In genomic region chr11:119190498-119190897, GRCm38 (mm10) we compare ENCODE assay signal across 8 mouse cellular contexts. TPM values are rescaled to one million over a fixed set of nuclear protein-coding genes. Genes with fewer than 3 reads are reported as not detected.
DNase-seq lines count a peak whose midpoint lies in the region; ATAC-seq lines count a peak whose summit lies in the region.

No protein-coding gene starts in this region.

- WGBS in liver, embryonic 12.5 days (ENCODE audit: insufficient replicate concordance) = 20% methylated on average over 11 of the region's 11 CpGs
- WGBS in hindbrain, embryonic 15.5 days = 19% methylated on average over 11 of the region's 11 CpGs
- 35% methylated on average over 11 of the region's 11 CpGs for WGBS in midbrain, embryonic 11.5 days

- intact Hi-C loops in left cerebral cortex, postnatal 25 days (cut with DNase I) = loop anchor here (2.0 kb wide), 2 partner anchors 102 to 140 kb away; no protein-coding TSS in a partner anchor

- H3K4me3 ChIP-seq in liver, embryonic 12.5 days = no peak overlapping the region
- no peak overlapping the region for H3K4me3 ChIP-seq in hindbrain, embryonic 15.5 days
- H3K4me3 ChIP-seq in midbrain, embryonic 11.5 days (ENCODE audit: low read depth, low read length) = no peak overlapping the region

- ATAC-seq in liver, embryonic 12.5 days = no peak
- peak; percentile 69 for ATAC-seq in hindbrain, embryonic 15.5 days (ENCODE audit: low FRiP score, low read depth)
- ATAC-seq in midbrain, embryonic 11.5 days (ENCODE audit: low FRiP score) = peak; percentile 57

- no peaks in the 10 kb centered on the region for H3K9me3 ChIP-seq in liver, embryonic 12.5 days (replicated peaks)
- no peaks in the 10 kb centered on the region for H3K9me3 ChIP-seq in hindbrain, embryonic 15.5 days
- no peaks in the 10 kb centered on the region for H3K9me3 ChIP-seq in midbrain, embryonic 11.5 days (ENCODE audit: control insufficient read depth, low read length)

- H3K9ac ChIP-seq in liver, embryonic 12.5 days = no peak overlapping the region
- 0 out of 2 replicates have a peak overlapping the region, but pooled peaks have one; percentile 32 for H3K9ac ChIP-seq in hindbrain, embryonic 15.5 days
- H3K9ac ChIP-seq in midbrain, embryonic 11.5 days (ENCODE audit: low read length) = peak overlapping the region; percentile 34; the same call in 1 of the 2 replicates

- no peak overlapping the region for H3K27ac ChIP-seq in liver, embryonic 12.5 days
- peak overlapping the region; percentile 54; the same call in 1 of the 2 replicates for H3K27ac ChIP-seq in hindbrain, embryonic 15.5 days (replicated peaks)
- no peak overlapping the region; the same call in 1 of the 2 replicates for H3K27ac ChIP-seq in midbrain, embryonic 11.5 days (ENCODE audit: low read depth, low read length)

- H3K36me3 ChIP-seq in liver, embryonic 12.5 days = no peaks in the 10 kb centered on the region
- H3K36me3 ChIP-seq in hindbrain, embryonic 15.5 days = no peaks in the 10 kb centered on the region
- H3K36me3 ChIP-seq in midbrain, embryonic 11.5 days (ENCODE audit: control insufficient read depth, insufficient read depth, low read length) = no peaks in the 10 kb centered on the region

- H3K27me3 ChIP-seq in liver, embryonic 12.5 days (replicated peaks) = 0 out of 2 replicates have a peak, but pooled peaks cover 6% of the 10 kb centered on the region
- H3K27me3 ChIP-seq in hindbrain, embryonic 15.5 days = no peaks in the 10 kb centered on the region
- no peaks in the 10 kb centered on the region for H3K27me3 ChIP-seq in midbrain, embryonic 11.5 days (ENCODE audit: control insufficient read depth, insufficient read depth, low read length)

- no peak overlapping the region for H3K4me2 ChIP-seq in liver, embryonic 12.5 days
- 0 out of 2 replicates have a peak overlapping the region, but pooled peaks have one; percentile 14 for H3K4me2 ChIP-seq in hindbrain, embryonic 15.5 days
- no peak overlapping the region for H3K4me2 ChIP-seq in midbrain, embryonic 11.5 days

- peak; percentile 54 for DNase-seq in liver
- peak; percentile 69 for DNase-seq in cerebellum, adult 9-11 months
- peak; percentile 50 to 54 for DNase-seq in frontal cortex, postnatal 36 days (ENCODE audit: low spot score in 2 of 2)
- peak; percentile 41 to 64 for DNase-seq in left cerebral cortex, postnatal 25 days (ENCODE audit: low spot score in 2 of 2)
- DNase-seq in midbrain, embryonic 11.5 days (ENCODE audit: low spot score, missing footprints) = no peak
- DNase-seq in skeletal muscle tissue, adult 2 months (ENCODE audit: low read depth, low spot score) = peak; percentile 50

- H3K4me1 ChIP-seq in liver, embryonic 12.5 days = peaks cover 6% of the 10 kb centered on the region; the same call in 1 of the 2 replicates
- peaks cover 40% of the 10 kb centered on the region for H3K4me1 ChIP-seq in hindbrain, embryonic 15.5 days (replicated peaks)
- peaks cover 11% of the 10 kb centered on the region for H3K4me1 ChIP-seq in midbrain, embryonic 11.5 days (ENCODE audit: control insufficient read depth, insufficient read depth, low read length)

RNA-seq across cellular contexts. Expression of gene Tbc1d16, which starts 37.8 kb away (rescaled TPM):
- polyA plus RNA-seq in liver, embryonic 12.5 days (2016; fragmentation: Nextera tagmentation; extraction: Ambion mirVana) = 1.8 and 2.0 TPM in 2 replicates
- 56.1 and 57.1 TPM in 2 replicates for polyA plus RNA-seq in hindbrain, embryonic 15.5 days (2015; fragmentation: Nextera tagmentation; extraction: Ambion mirVana)
- total RNA-seq in left cerebral cortex, postnatal 25 days (2021) = 10 to 100 TPM; 32.1 to 40.9 TPM
- polyA plus RNA-seq in midbrain, embryonic 11.5 days (2014; fragmentation: Nextera tagmentation; extraction: Ambion mirVana) = 13.3 and 15.2 TPM in 2 replicates

RNA-seq across cellular contexts. Expression of gene Ccdc40, which starts 37.9 kb away (rescaled TPM):
- 1.8 and 2.4 TPM in 2 replicates for polyA plus RNA-seq in liver, embryonic 12.5 days (2016; fragmentation: Nextera tagmentation; extraction: Ambion mirVana)
- polyA plus RNA-seq in hindbrain, embryonic 15.5 days (2015; fragmentation: Nextera tagmentation; extraction: Ambion mirVana) = 14.6 and 15.4 TPM in 2 replicates
- total RNA-seq in left cerebral cortex, postnatal 25 days (2021) = 1 to 10 TPM in 1 of 2 experiments, under 1 TPM in 1; 0.98 to 1.4 TPM
- polyA plus RNA-seq in midbrain, embryonic 11.5 days (2014; fragmentation: Nextera tagmentation; extraction: Ambion mirVana) = 18.6 and 18.9 TPM in 2 replicates
